Mouse (Mus musculus): ENCODE measurements around the gene Gm17482.

- TF ChIP-seq POLR2A (IDR thresholded peaks at IDR 0.05; ENCODE audit: insufficient read depth, low read depth, low read length) = no peak
- no peak for TF ChIP-seq CTCF (IDR thresholded peaks at IDR 0.05; ENCODE audit: insufficient read depth, low read depth, low read length)
Measured at GRCm38 (mm10) chr6:115231836-115232235, 4.7 kb downstream of the Gm17482 start.
